In the genomic region with DNA sequence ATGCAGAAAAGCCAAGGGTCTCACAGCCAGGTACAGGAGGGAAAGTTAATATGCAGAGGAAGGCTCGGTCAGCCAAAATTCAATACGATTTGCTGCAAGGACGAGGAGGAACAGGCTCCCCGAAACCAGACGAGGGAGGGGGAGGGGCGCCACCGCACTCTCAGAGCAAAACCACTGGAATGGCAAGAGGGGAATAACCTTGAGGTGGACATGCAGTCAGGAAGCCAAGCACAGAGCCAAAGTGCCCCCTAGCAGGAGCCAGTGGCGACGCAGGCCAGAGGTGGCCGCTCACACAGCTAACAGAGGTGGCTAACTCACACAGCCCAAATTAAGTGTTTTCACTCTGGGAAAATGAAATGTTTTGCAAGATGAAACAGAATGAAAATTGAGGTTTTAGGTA, we compare ENCODE assay signal across 9 mouse cellular contexts. TPM values are rescaled to one million over a fixed set of nuclear protein-coding genes. Genes with fewer than 3 reads are reported as not detected.
DNase-seq lines count a peak whose midpoint lies in the region; ATAC-seq lines count a peak whose summit lies in the region.
"Had no signal": no experiment of that assay in that cellular context is flagged by ENCODE, and none has a peak within 500 bp of the region (broad histone marks: within the 10 kb centered on the region; RNA-seq: fewer than 3 reads in every experiment).

No protein-coding gene starts in this region.

- peak; percentile 21 to 30 for DNase-seq in urinary bladder, adult 18-20 months (ENCODE audit: low spot score in 2 of 2)
- no peak for DNase-seq in urinary bladder, postnatal 10 days (ENCODE audit: low spot score)
- DNase-seq in embryonic facial prominence, embryonic 14.5 days (ENCODE audit: low spot score), result peak; percentile 68
- no peak for DNase-seq in cerebellum, adult 11-12 months
- DNase-seq in layer of hippocampus, adult 8-10 months (ENCODE audit: low spot score in 2 of 2), result no peak

- H3K9me3 ChIP-seq in embryonic facial prominence, embryonic 14.5 days (ENCODE audit: control insufficient read depth, low read length), result no peaks in the 10 kb centered on the region
- H3K9me3 ChIP-seq in limb, embryonic 12.5 days, result no peaks in the 10 kb centered on the region
- no peaks in the 10 kb centered on the region for H3K9me3 ChIP-seq in midbrain, embryonic 13.5 days

- peaks cover 17% of the 10 kb centered on the region for H3K4me1 ChIP-seq in embryonic facial prominence, embryonic 14.5 days (ENCODE audit: control insufficient read depth, insufficient read depth, low read length)
- peaks cover 61% of the 10 kb centered on the region for H3K4me1 ChIP-seq in limb, embryonic 12.5 days (replicated peaks)
- peaks cover 36% of the 10 kb centered on the region for H3K4me1 ChIP-seq in midbrain, embryonic 13.5 days (replicated peaks)

- no peak for ATAC-seq in embryonic facial prominence, embryonic 14.5 days (ENCODE audit: low read depth)
- peak; percentile 42 to 74 for ATAC-seq in hematopoietic stem cell, adult 5-6 weeks (replicated peaks in 1 of 2; ENCODE audit: insufficient read depth in 1 of 2, low FRiP score in 2 of 2, low TSS enrichment in 1 of 2, low read depth in 1 of 2, poor library complexity in 2 of 2, severe bottlenecking in 2 of 2)
- no peak for ATAC-seq in limb, embryonic 12.5 days (ENCODE audit: insufficient number of reproducible peaks, insufficient read depth, low FRiP score, low TSS enrichment, low read depth)
- 0 out of 2 replicates have a peak, but pooled peaks have one; percentile 57 for ATAC-seq in midbrain, embryonic 13.5 days

- no peaks in the 10 kb centered on the region for H3K27me3 ChIP-seq in embryonic facial prominence, embryonic 14.5 days (replicated peaks; ENCODE audit: control insufficient read depth, insufficient read depth, low read length)
- peaks cover 11% of the 10 kb centered on the region; the same call in 1 of the 2 replicates for H3K27me3 ChIP-seq in limb, embryonic 12.5 days
- peaks cover 44% of the 10 kb centered on the region for H3K27me3 ChIP-seq in midbrain, embryonic 13.5 days

- no peak overlapping the region for H3K27ac ChIP-seq in embryonic facial prominence, embryonic 14.5 days (replicated peaks; ENCODE audit: low read depth, low read length)
- H3K27ac ChIP-seq in limb, embryonic 12.5 days, result no peak overlapping the region
- no peak overlapping the region for H3K27ac ChIP-seq in midbrain, embryonic 13.5 days
- H3K27ac ChIP-seq: macrophage had no signal

- WGBS in embryonic facial prominence, embryonic 14.5 days, result 12% methylated on average over 10 of the region's 10 CpGs
- 3% methylated on average over 10 of the region's 10 CpGs for WGBS in limb, embryonic 12.5 days
- 5% methylated on average over 10 of the region's 10 CpGs for WGBS in midbrain, embryonic 13.5 days

- H3K9ac ChIP-seq in embryonic facial prominence, embryonic 14.5 days (ENCODE audit: low read depth, low read length), result no peak overlapping the region
- no peak overlapping the region for H3K9ac ChIP-seq in limb, embryonic 12.5 days (replicated peaks)
- H3K9ac ChIP-seq in midbrain, embryonic 13.5 days (replicated peaks), result no peak overlapping the region

- no peak overlapping the region for H3K4me2 ChIP-seq in embryonic facial prominence, embryonic 14.5 days (ENCODE audit: low read depth, low read length)
- peak overlapping the region; percentile 37 for H3K4me2 ChIP-seq in limb, embryonic 12.5 days
- peak overlapping the region; percentile 29 for H3K4me2 ChIP-seq in midbrain, embryonic 13.5 days (replicated peaks)

- no peaks in the 10 kb centered on the region for H3K36me3 ChIP-seq in embryonic facial prominence, embryonic 14.5 days (ENCODE audit: control insufficient read depth, insufficient read depth, low read length)
- no peaks in the 10 kb centered on the region for H3K36me3 ChIP-seq in limb, embryonic 12.5 days
- no peaks in the 10 kb centered on the region for H3K36me3 ChIP-seq in midbrain, embryonic 13.5 days

- no peak overlapping the region for H3K4me3 ChIP-seq in embryonic facial prominence, embryonic 14.5 days (ENCODE audit: low read depth, low read length)
- no peak overlapping the region for H3K4me3 ChIP-seq in limb, embryonic 12.5 days (replicated peaks)
- no peak overlapping the region for H3K4me3 ChIP-seq in midbrain, embryonic 13.5 days (replicated peaks)

RNA-seq across cellular contexts. Expression of a gene that starts 52.3 kb away (rescaled TPM):
- polyA plus RNA-seq in embryonic facial prominence, embryonic 14.5 days (2014; fragmentation: Nextera tagmentation; extraction: Ambion mirVana), result 38.1 and 41.4 TPM in 2 replicates
- total RNA-seq in hematopoietic stem cell, adult 5-6 weeks (2017), result 11.8 and 17.9 TPM in 2 replicates
- 55.2 and 55.9 TPM in 2 replicates for polyA plus RNA-seq in limb, embryonic 12.5 days (2016; fragmentation: Nextera tagmentation; extraction: Ambion mirVana)
- polyA plus RNA-seq in midbrain, embryonic 13.5 days (2015; fragmentation: Nextera tagmentation; extraction: Ambion mirVana), result 50.6 and 55.6 TPM in 2 replicates
- total RNA-seq in layer of hippocampus, adult 8-10 months (2022), result 10 to 100 TPM; 44.2 to 48.7 (median 46.2) TPM

RNA-seq across cellular contexts. Expression of a gene that starts 56.6 kb away (rescaled TPM):
- 22.9 and 24.3 TPM in 2 replicates for polyA plus RNA-seq in embryonic facial prominence, embryonic 14.5 days (2014; fragmentation: Nextera tagmentation; extraction: Ambion mirVana)
- total RNA-seq in hematopoietic stem cell, adult 5-6 weeks (2017), result 15.3 and 16.5 TPM in 2 replicates
- polyA plus RNA-seq in limb, embryonic 12.5 days (2016; fragmentation: Nextera tagmentation; extraction: Ambion mirVana), result 29.8 and 30.6 TPM in 2 replicates
- 24.7 and 25.5 TPM in 2 replicates for polyA plus RNA-seq in midbrain, embryonic 13.5 days (2015; fragmentation: Nextera tagmentation; extraction: Ambion mirVana)
- total RNA-seq in layer of hippocampus, adult 8-10 months (2022), result 10 to 100 TPM; 52.4 to 57.7 (median 54.2) TPM

Comparison
In these comparisons a context has a peak if more than half of its experiments do, and no peak if none do; other contexts are left out.
1. DNase-seq: peak in urinary bladder, adult 18-20 months (2 of 2) and embryonic facial prominence, embryonic 14.5 days (single experiment); none in urinary bladder, postnatal 10 days (single experiment), cerebellum, adult 11-12 months (single experiment) and layer of hippocampus, adult 8-10 months (0 of 2).
2. ATAC-seq: peak in hematopoietic stem cell, adult 5-6 weeks (2 of 2) and midbrain, embryonic 13.5 days (single experiment); none in embryonic facial prominence, embryonic 14.5 days (single experiment) and limb, embryonic 12.5 days (single experiment).